Mouse (Mus musculus): ENCODE measurements at regions not wholly inside any gene's neighbourhood (a gene's known extent, or its start where the extent isn't known, plus 50 kb on each side); places are given as distances from the start of the nearest gene placed in this dataset.

DNA sequence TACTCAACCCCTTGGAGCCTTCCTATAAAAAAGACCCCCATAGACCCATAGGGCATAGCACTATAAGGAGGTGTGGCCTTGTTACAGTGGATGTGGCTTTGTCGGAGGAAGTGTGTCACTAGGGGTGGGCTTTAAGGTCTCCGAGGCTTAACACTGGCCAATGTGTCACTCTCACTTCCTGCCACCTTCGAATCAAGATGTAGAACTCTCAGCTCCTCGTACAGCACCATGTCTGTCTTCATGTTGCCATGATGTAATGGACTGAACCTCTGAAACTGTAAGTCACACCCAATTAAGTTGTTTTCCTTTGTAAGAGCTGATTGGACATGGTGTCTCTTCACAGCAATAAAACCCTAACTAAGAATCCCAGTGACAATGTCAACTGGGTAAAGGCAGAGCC is 69.6 kb downstream of the Psmg1 start:
- TF ChIP-seq POLR2A (IDR thresholded peaks at IDR 0.05; ENCODE audit: extremely low read depth, insufficient read depth, low read length) (no peak), CTCF (IDR thresholded peaks at IDR 0.05; ENCODE audit: extremely low read depth, insufficient read depth, low read length) (no peak)
